Mouse (Mus musculus): ENCODE measurements around the gene Thoc7. TPM values are rescaled to one million over a fixed set of nuclear protein-coding genes. Genes with fewer than 3 reads are reported as not detected.

Gene Thoc7
- total RNA-seq, 2 experiments from 2014 or later, result 84.5 to 89.7 TPM

- no peak for DNase-seq
Observed at GRCm38 (mm10) chr14:13933290-13934051, 28.2 kb downstream of the Thoc7 start.

- peak; percentile 18 to 59 for DNase-seq
Observed at GRCm38 (mm10) chr14:13917630-13918029, 44.0 kb downstream of the Thoc7 start.

- no peak for DNase-seq
Observed at GRCm38 (mm10) chr14:13917208-13917607, 44.4 kb downstream of the Thoc7 start.

GRCm38 (mm10) chr14:13915207-13915606 is 46.4 kb downstream of the Thoc7 start:
- DNase-seq, result no peak

- no peak for DNase-seq
Observed at GRCm38 (mm10) chr14:13914387-13915082, 47.1 kb downstream of the Thoc7 start, which contains the start of gene Gm281. Gene Gm281 (minus strand): TSS chr14:13914478.

GRCm38 (mm10) chr14:13910148-13910547 is 51.5 kb downstream of the Thoc7 start:
- no peak for DNase-seq

- no peak for DNase-seq
Observed at GRCm38 (mm10) chr14:13907145-13907544, 54.5 kb downstream of the Thoc7 start.

GRCm38 (mm10) chr14:13906461-13906860 is 55.2 kb downstream of the Thoc7 start:
- no peak for DNase-seq

- peak; percentile 33 to 57 for DNase-seq
Observed at GRCm38 (mm10) chr14:13901611-13902067, 60.0 kb downstream of the Thoc7 start.

Other genes with a start within 250 kb of the Thoc7 start
- under 1 TPM in 1 of 2 experiments, not detected in 1; 0.13 TPM for gene Gm281, start 47.4 kb downstream of the Thoc7 start, total RNA-seq (2021)
- 10 to 100 TPM; 14.0 to 16.6 TPM for gene Atxn7, start 412 bp downstream of the Thoc7 start, total RNA-seq (2021)
- 10 to 100 TPM; 85.5 to 89.7 TPM for gene Psmd6, start 159.1 kb upstream of the Thoc7 start, total RNA-seq (2021)
- gene Olfr720, start 225.0 kb upstream of the Thoc7 start, total RNA-seq (2021), result not detected